Mouse (Mus musculus): ENCODE measurements around the gene Tigd3. TPM values are rescaled to one million over a fixed set of nuclear protein-coding genes. Genes with fewer than 3 reads are reported as not detected.
"Not testable (repeated sequence)": the region's sequence is repeated elsewhere in the genome, so short reads cannot be mapped to it uniquely, and the experiment has no call there.

The Tigd3 gene
- total RNA-seq, 4 experiments from 2014 or later = 3.9 to 5.6 (median 5.0) TPM

GRCm38 (mm10) chr19:5922119-5922942, 28.4 kb upstream of the Tigd3 start:
- DNase-seq (ENCODE audit: low spot score in 2 of 2) = no peak

- DNase-seq (ENCODE audit: low spot score in 2 of 2) = no peak
Measured at GRCm38 (mm10) chr19:5921715-5922114, 27.8 kb upstream of the Tigd3 start.

DNA sequence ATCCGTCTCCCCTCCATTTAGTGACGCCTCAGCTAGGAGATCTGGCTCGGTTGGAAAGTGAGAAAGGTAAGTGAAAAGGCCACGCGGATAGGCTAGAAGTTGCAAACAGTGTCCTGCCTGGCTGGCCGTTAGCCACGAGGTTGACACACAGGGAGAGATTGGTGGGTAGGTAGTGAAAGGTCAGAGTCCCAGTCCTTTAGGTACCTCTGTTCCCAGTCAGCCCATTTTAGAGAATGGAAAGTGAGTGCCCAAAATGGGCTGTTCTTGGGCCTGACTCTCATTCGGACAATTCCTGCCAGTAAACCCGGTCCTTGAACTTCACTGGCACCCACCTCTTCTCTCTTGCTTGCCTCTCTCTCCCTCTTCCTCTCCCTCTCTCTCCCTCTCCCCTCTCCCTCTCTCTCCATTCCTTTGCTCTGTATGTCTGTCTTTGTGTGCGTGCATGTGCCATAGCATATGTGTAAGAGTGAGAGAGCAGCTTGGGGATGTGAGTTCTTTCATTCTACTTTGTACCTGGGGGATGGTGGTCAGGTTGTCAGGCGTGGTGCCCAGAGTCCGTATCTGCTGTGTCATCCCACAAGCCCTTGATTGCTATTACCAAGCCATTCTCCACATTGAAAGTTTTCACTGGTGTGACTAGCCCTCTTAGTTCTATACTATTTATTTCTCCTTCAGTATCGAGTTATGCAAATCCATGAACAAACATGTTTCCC, 19.2 kb upstream of the Tigd3 start, which contains the start of gene Dpf2:
Gene Dpf2, minus strand, starts transcription at position 4 of the 713 bp plus-strand sequence.
- DNase-seq (ENCODE audit: low spot score in 2 of 2) = no peak

DNA sequence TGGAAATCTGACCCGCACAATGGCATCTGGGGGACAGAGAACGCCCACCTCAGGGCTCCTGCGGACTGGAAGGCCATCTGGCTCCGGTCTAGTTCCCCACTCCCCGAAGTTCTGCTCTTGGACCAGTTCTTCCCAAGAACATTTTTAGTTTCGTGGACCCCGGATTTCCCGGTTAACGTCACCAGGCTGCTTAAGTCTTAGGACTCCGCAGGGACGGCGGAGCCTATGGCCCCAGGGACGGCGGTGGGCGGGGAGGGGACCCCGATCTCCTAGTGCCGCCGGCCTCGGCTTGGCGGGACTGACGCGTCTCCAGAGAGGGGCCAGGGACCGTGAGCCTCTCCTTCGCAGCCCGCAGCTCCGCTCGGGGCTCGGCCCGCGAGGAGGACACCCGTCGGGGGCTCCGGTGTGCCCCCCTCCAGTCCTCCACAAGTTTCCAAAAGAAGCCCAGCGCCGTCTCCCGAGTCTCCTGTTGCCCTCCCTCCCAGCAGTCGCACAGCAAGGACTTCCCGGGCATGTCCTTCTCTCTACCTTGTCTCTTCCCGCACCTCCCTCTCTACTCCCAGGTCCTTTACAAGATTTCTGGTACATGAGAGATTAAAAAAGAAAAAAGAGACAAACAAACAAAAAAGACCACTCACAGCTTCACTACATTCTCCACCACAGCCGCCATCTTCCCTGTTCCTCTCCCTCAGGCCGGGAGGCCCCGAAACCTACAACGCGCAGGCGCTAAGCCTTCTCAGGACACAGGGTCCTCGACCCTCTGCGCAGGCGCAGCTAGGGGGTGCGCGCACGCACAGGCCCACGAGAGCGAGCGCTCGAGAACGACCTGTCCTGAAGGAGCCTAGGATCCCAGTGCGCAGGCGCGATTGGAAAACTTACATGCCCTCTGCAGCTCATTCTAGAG, 18.4 kb upstream of the Tigd3 start:
- DNase-seq (ENCODE audit: low spot score in 2 of 2) = peak; percentile 95 to 98

GRCm38 (mm10) chr19:5911430-5912102, 17.6 kb upstream of the Tigd3 start:
- no peak for DNase-seq (ENCODE audit: low spot score in 2 of 2)

DNA sequence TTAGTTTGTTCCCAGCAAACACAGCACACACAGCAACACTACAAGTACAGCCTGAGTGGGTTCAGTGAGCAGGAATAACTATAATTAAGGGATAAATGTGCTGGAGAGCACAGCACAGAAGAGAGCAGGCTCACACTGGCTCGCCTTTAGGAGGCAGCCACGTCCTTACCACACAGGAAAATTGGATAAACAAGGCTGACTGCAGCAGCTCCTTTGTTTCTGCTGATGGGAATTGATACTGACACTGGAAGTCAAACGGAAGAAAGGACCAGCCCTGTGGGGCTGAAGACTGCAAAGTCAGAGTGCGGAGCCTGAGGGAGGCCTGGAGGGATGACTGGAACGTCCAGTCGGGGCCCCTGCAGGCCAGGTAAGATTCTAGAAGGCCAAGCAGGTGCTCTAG, 16.3 kb upstream of the Tigd3 start:
- no peak for DNase-seq (ENCODE audit: low spot score in 2 of 2)

DNA sequence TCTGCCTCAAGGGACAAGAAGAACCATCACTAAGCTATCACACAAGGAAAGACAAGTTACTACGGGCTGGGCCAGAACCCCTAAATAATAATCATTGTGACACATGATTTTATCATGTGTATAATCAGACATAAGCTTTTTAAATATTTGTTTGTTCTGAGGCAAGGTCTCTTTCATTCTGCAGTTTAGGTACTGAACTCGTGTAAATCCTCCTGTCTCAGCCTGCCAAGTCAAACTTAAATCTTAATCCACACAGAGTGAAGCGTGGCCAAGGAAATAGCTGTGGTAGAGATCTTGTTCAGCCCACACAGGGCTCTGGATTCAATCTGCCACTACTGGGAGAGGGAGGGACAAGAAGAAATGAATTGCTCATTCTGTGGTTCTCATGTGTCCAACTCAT, 13.3 kb upstream of the Tigd3 start:
- no peak for DNase-seq (ENCODE audit: low spot score in 2 of 2)

GRCm38 (mm10) chr19:5893282-5894001, 507 bp downstream of the Tigd3 start:
- no peak for DNase-seq (ENCODE audit: low spot score in 2 of 2)

GRCm38 (mm10) chr19:5892735-5893134, 1.2 kb downstream of the Tigd3 start:
- no peak for DNase-seq (ENCODE audit: low spot score in 2 of 2)

GRCm38 (mm10) chr19:5892262-5892661, 1.7 kb downstream of the Tigd3 start:
- no peak for DNase-seq (ENCODE audit: low spot score in 2 of 2)

DNA sequence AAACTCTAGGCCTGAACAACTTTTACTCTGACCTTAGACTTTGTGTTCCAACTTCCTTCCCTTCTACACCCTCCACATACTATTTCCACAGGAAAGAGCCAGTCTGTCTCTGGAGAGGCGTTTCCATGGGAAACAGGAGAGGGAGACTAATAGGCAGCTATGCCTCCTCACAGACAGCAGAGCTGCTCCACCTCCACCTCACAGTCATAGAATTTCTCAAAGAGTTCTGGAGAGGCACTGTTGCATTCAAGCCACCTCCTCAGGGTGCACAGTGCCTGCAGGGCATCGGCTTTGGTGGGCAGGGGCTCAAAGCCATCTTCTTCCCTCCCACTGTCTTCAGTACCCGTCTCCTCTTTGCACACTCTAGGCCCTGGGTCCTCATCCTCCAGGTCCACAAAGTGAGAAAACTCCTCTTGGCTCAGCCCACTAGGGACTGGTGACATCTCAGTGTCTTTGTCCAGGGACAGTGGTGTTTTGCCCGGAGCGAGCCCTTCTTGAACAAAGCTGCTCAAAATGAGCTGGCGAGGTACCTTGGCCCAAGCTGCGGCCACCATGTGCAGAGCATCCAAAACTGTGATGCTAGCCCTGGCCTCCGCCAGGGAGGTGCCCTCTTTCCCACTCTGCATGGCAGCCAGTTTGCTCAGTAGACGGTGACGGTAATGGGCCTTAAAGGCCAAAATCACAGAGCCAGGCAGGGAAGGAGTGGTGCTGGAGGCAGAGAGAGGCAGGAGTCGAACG, 2.3 kb downstream of the Tigd3 start:
- no peak for DNase-seq (ENCODE audit: low spot score in 2 of 2)

DNA sequence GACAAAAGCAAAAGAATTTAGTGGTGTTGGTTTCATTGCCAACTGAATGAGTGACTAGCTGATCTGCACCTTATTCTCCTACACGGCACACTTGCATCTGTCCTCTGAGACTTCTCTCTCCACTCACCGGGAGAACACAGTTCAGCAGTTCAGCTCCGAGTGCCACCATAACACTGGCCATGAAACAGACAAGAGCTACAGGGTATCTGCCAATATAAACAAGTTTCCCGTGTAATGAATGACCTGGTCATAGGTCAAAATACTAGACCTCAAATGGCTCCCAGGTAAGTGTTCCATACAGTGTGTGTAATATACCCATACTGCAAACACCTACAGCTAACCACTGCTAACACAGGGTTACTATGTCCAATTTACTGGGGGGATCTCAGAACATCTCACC, 4.7 kb downstream of the Tigd3 start:
- no peak for DNase-seq (ENCODE audit: low spot score in 2 of 2)

DNA sequence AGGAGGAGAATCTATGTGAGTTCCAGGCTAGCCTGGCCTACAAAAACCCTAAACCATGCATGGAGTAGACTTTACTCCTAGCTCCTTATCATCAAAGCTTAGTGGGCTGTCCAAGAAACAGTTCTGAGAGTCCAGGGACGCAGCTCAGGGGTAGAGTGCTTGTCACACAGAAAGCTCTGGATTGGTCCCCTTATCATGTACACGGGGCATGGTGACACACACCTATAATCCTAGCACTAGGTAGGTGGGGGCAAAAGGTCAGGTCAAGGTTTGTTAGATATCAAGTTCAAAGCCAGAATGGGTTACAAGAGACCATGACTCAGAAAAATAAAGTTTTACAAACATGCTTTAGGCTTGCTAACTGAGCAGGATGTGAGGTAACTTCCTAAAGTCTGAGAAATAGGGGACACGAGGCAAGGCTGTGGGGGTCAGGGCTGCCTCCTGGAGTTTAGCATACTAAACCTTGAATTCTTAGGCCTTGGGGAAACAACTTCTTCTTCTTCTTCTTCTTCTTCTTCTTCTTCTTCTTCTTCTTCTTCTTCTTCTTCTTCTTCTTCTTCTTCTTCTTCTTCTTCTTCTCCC, 6.6 kb downstream of the Tigd3 start:
- DNase-seq (ENCODE audit: low spot score in 2 of 2) = no peak

GRCm38 (mm10) chr19:5885838-5886237, 8.1 kb downstream of the Tigd3 start:
- no peak for DNase-seq (ENCODE audit: low spot score in 2 of 2)

GRCm38 (mm10) chr19:5883935-5884334, 10.0 kb downstream of the Tigd3 start:
- DNase-seq (ENCODE audit: low spot score in 2 of 2) = no peak

- DNase-seq (ENCODE audit: low spot score in 2 of 2) = not testable (repeated sequence)
Measured at GRCm38 (mm10) chr19:5882079-5882478, 11.9 kb downstream of the Tigd3 start.

DNA sequence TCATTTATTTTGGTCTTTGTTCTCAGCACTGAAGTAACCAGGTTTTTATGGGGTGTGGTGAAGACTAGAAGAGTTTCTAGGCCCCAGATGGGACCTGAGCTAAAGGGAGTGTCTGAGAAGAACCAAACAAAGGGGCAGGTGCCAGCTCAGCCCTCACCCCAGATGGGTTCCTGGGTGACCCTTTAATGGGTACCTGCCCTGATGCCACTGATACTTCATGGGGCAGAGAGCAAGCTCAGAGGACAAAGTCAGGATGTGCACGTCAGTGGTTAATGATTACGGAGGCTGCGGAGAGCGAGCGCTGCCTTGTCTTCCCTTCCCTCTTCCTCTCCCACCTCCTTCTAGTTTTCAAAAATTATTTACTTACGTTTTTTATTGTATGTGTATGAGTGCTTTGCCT, 12.8 kb downstream of the Tigd3 start:
- DNase-seq (ENCODE audit: low spot score in 2 of 2) = no peak

- no peak for DNase-seq (ENCODE audit: low spot score in 2 of 2)
Measured at GRCm38 (mm10) chr19:5879735-5880134, 14.2 kb downstream of the Tigd3 start.

GRCm38 (mm10) chr19:5878916-5879315, 15.0 kb downstream of the Tigd3 start:
- no peak for DNase-seq (ENCODE audit: low spot score in 2 of 2)

Measured in left cerebral cortex, adult 8-10 months (tissue).